Comparison of ENCODE assay signal across 8 mouse cellular contexts in genomic region chr4:40143533-40143871, GRCm38 (mm10). TPM values are rescaled to one million over a fixed set of nuclear protein-coding genes. Genes with fewer than 3 reads are reported as not detected.
DNase-seq lines count a peak whose midpoint lies in the region; ATAC-seq and TF ChIP-seq lines count a peak whose summit lies in the region.

No protein-coding gene starts in this region.

- WGBS in thymus, adult 2 months = 2% methylated on average over 27 of the region's 27 CpGs
- WGBS in liver, embryonic 14.5 days (ENCODE audit: insufficient replicate concordance) = under 1% methylated on average over 26 of the region's 27 CpGs

- DNase-seq in gastrocnemius, adult 2 months = no peak
- no peak for DNase-seq in gastrocnemius, adult 18-20 months (ENCODE audit: low spot score)
- no peak for DNase-seq in thymus, adult 2 months
- no peak for DNase-seq in thymus, postnatal 14 days
- no peak for DNase-seq in liver, embryonic 14.5 days (ENCODE audit: low read depth in 3 of 3, low spot score in 3 of 3)
- no peak for DNase-seq in embryo, embryonic 10.5 days (ENCODE audit: low spot score)
- no peak for DNase-seq in kidney, adult 8-10 months
- DNase-seq in thymus, postnatal 0 days (ENCODE audit: low spot score) = no peak

- intact Hi-C loops in gastrocnemius, adult 2 months (cut with DNase I) = loop anchor here (2.0 kb wide), 1 partner anchor 135 kb away; the partner anchor contains the start of gene Ndufb6

- peak overlapping the region; percentile 65 for H3K9ac ChIP-seq in liver, embryonic 14.5 days (replicated peaks)

- no peak for TF ChIP-seq EP300 in liver, embryonic 14.5 days (IDR thresholded peaks at IDR 0.05; ENCODE audit: low read depth)

- no peak for TF ChIP-seq CTCF in gastrocnemius, adult 2 months (IDR thresholded peaks at IDR 0.05)
- TF ChIP-seq CTCF in thymus, adult 2 months (IDR thresholded peaks at IDR 0.05; ENCODE audit: borderline replicate concordance, control insufficient read depth, extremely low read depth, insufficient read depth, low read length, poor library complexity) = 0 out of 2 replicates have a peak, but pooled peaks have one; percentile 7
- no peak for TF ChIP-seq CTCF in liver, embryonic 14.5 days (IDR thresholded peaks at IDR 0.05; ENCODE audit: low read depth)

- peak overlapping the region; percentile 97 for H3K4me3 ChIP-seq in gastrocnemius, adult 2 months
- peak overlapping the region; percentile 81 for H3K4me3 ChIP-seq in thymus, adult 2 months (ENCODE audit: control insufficient read depth, insufficient read depth, low read length)
- peak overlapping the region; percentile 65 to 69 for H3K4me3 ChIP-seq in liver, embryonic 14.5 days (ENCODE audit: insufficient read depth in 1 of 2, low read depth in 2 of 2, low read length in 2 of 2)

- TF ChIP-seq POLR2A in thymus, adult 2 months (IDR thresholded peaks at IDR 0.05; ENCODE audit: control insufficient read depth, extremely low read depth, insufficient read depth, low read length, poor library complexity) = no peak

- H3K4me1 ChIP-seq in thymus, adult 2 months (replicated peaks; ENCODE audit: control insufficient read depth, insufficient read depth, low read length) = peaks cover 10% of the 10 kb centered on the region
- H3K4me1 ChIP-seq in liver, embryonic 14.5 days (replicated peaks; ENCODE audit: control insufficient read depth in 2 of 2, insufficient read depth in 2 of 2, low read length in 1 of 2) = peaks cover 5 to 26% of the 10 kb centered on the region in 2 experiments

- H3K27ac ChIP-seq in gastrocnemius, adult 2 months = peak overlapping the region; percentile 98
- H3K27ac ChIP-seq in thymus, adult 2 months (ENCODE audit: control insufficient read depth, insufficient read depth, low read length) = no peak overlapping the region
- no peak overlapping the region for H3K27ac ChIP-seq in liver, embryonic 14.5 days

- H3K4me2 ChIP-seq in liver, embryonic 14.5 days (ENCODE audit: low read depth) = peak overlapping the region; percentile 79

- no peaks in the 10 kb centered on the region for H3K27me3 ChIP-seq in thymus, adult 2 months (ENCODE audit: control insufficient read depth, insufficient read depth, low read length)
- H3K27me3 ChIP-seq in liver, embryonic 14.5 days (ENCODE audit: control insufficient read depth, insufficient read depth, low read length) = no peaks in the 10 kb centered on the region

- H3K36me3 ChIP-seq in thymus, adult 2 months (ENCODE audit: control insufficient read depth, insufficient read depth, low read length) = no peaks in the 10 kb centered on the region
- no peaks in the 10 kb centered on the region for H3K36me3 ChIP-seq in liver, embryonic 14.5 days (replicated peaks; ENCODE audit: control insufficient read depth, insufficient read depth, low read depth)

- H3K9me3 ChIP-seq in liver, embryonic 14.5 days (ENCODE audit: control insufficient read depth, low read length) = no peaks in the 10 kb centered on the region

- ATAC-seq in liver, embryonic 14.5 days (ENCODE audit: insufficient read depth) = peak; percentile 60

RNA-seq across cellular contexts. Expression of gene Aco1, which starts 0.6 kb away (rescaled TPM):
- total RNA-seq in gastrocnemius, adult 2 months (2021) = 10 to 100 TPM; 16.5 to 17.7 TPM
- total RNA-seq in gastrocnemius, adult 18-20 months (2021) = 10 to 100 TPM; 13.1 to 15.1 TPM
- 26.7 and 28.2 TPM in 2 replicates for polyA plus RNA-seq in thymus, adult 2 months (2012; rRNA removed)
- 14.5 and 16.0 TPM in 2 replicates for polyA plus RNA-seq in liver, embryonic 14.5 days (2012; rRNA removed)
- 21.0 and 23.9 TPM in 2 replicates for polyA plus RNA-seq in liver, embryonic 14.5 days (2014; fragmentation: Nextera tagmentation; extraction: Ambion mirVana)
- polyA plus RNA-seq in thymus, postnatal 0 days (2015; fragmentation: Nextera tagmentation; extraction: Ambion mirVana) = 25.7 and 26.5 TPM in 2 replicates
